Mouse (Mus musculus): ENCODE results near the gene Slc9c1.

GRCm38 (mm10) chr16:45542108-45542507, 7.0 kb downstream of the Slc9c1 start:
- TF ChIP-seq CTCF (IDR thresholded peaks at IDR 0.05; ENCODE audit: control insufficient read depth, insufficient read depth, insufficient replicate concordance, low read depth, low read length) (no peak), POLR2A (IDR thresholded peaks at IDR 0.05; ENCODE audit: control insufficient read depth, low read depth, low read length) (no peak)

Data from testis, adult 2 months (tissue).